Mouse (Mus musculus): ENCODE results near the gene Ubfd1. TPM values are rescaled to one million over a fixed set of nuclear protein-coding genes. Genes with fewer than 3 reads are reported as not detected.

Ubfd1 gene
- 10 to 100 TPM; 82.6 to 87.1 TPM for total RNA-seq (2021)

DNA sequence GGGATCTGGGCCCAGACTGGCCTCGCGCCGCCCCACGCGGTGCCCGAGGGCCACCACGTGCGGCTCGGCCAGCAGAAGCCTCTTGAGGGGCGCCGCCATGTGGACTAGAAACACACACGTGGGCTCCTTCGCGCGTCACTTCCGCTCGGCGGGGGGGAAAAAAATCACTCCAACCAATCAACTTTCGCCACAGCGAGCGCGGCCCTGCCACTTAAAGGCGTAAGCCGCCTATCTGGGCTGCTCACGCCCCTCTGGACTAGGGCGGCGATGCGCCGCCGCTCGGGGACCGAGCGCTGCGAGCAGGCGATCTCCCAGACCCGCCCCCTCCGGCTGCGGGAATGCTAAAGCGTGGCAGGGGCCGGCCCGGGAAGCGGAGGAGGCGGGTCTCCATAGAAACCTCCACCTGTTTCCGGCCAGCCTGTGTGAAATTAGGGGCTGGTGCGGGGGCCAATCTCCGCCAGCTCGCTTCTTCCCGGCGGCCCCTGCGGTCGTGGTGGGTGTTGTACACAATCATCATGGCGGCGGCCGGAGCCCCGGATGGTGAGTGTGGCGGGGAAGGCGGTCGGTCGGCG, at the start of gene Ubfd1, which contains the start of gene Ears2:
Gene Ubfd1, plus strand, starts transcription at position 231 of the 572 bp plus-strand sequence.
Gene Ears2, minus strand, starts transcription at position 319 of the 572 bp plus-strand sequence.
- peak; percentile 97 for DNase-seq
- intact Hi-C loops (cut with DNase I), result loop anchor here (10.0 kb wide), 1 partner anchor 62 kb away; no protein-coding TSS in a partner anchor

- intact Hi-C loops (cut with DNase I), result no loop called here
- DNase-seq, result no peak
These were observed 48.7 kb upstream of the Ubfd1 start for GRCm38 (mm10) chr7:122018247-122018646.

GRCm38 (mm10) chr7:122018978-122019377, 48.0 kb upstream of the Ubfd1 start:
- intact Hi-C loops (cut with DNase I), result no loop called here
- no peak for DNase-seq

DNA sequence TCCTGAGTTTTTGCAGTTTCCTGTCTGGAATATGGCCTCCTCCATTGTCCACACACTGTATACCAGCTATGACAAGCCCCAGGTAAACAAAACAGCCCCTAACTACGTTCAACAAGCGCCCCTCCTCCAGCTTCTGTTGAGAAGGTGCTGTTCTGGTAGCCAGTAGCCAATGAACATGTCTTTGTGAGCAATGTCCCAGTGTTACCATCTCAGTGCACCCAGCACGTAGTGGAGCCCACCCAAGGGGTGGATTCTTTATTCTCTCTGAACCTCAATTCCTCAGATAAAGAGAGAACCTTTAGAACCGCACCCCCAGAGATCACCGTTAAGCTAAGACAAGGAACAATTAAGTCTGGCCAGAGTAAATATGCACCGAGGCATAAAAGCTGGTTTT, 46.7 kb upstream of the Ubfd1 start:
- intact Hi-C loops (cut with DNase I), result no loop called here
- DNase-seq, result peak; percentile 6

GRCm38 (mm10) chr7:122020667-122021354, 46.2 kb upstream of the Ubfd1 start, which contains the start of gene Gga2:
TSS of gene Gga2 (minus strand) at chr7:122021222.
- intact Hi-C loops (cut with DNase I), result no loop called here
- DNase-seq, result peak; percentile 92

DNA sequence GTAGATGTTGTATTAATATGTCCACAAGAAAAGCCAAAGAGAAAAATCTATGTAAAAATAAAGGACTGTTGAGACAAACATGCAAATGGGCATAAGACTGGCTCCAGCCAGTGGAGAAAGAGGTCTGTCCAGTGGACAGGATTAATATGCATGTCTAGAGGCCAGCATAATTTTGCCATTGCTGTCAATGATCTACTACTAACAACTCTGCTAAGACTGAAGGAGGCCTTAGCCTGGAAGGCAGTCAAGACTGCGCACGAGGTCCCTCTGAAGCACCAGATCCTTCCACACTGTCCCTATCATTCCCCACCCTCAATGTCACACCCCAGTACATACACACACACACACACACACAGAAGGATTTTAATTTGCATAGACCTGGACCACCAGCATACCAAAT, 44.8 kb upstream of the Ubfd1 start:
- intact Hi-C loops (cut with DNase I), result no loop called here
- DNase-seq, result no peak

DNA sequence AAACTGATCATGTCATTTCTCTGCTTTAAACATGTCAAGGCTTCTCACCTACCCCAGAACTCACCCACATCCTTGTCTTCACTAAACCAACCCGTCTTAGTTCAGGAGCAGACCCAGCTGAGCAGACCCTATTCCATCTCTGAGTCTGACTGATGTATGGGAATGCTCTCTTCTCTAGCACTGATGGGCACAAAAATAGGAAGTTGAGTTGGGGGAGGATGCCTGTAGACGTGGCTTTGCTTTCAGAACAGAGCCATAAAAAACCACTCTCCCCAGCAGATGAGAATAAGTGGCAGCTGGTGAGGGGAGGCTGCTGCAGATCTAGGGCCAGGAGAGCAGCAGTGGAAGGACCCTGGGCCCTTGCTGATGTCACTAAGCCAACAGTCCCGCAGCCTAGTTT, 33.6 kb upstream of the Ubfd1 start:
- no peak for DNase-seq
- intact Hi-C loops (cut with DNase I), result no loop called here

GRCm38 (mm10) chr7:122034348-122034747, 32.6 kb upstream of the Ubfd1 start:
- DNase-seq, result no peak
- intact Hi-C loops (cut with DNase I), result no loop called here

DNA sequence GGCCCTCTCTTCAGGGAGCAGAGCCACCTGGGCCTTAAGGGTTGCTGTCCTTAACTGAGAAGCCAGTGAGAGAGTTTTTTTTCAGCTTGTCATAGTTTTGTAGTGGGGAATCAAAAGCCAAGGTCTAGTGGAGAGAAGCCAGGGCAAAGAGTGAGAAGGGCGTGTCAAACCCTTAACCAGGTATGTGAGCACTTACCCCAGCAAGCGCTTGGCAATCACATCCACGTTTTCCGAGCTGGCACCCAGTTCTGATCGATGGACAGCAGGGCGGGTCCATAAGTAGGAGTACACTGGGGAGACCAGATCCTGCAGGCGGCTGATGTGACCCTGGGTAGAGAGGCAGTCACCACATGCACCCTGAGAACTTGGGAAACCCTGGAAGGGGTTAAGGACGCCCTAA, 22.9 kb upstream of the Ubfd1 start:
- intact Hi-C loops (cut with DNase I), result no loop called here
- no peak for DNase-seq

GRCm38 (mm10) chr7:122045181-122045634, 21.8 kb upstream of the Ubfd1 start:
- no peak for DNase-seq
- intact Hi-C loops (cut with DNase I), result no loop called here

GRCm38 (mm10) chr7:122045711-122046110, 21.3 kb upstream of the Ubfd1 start:
- intact Hi-C loops (cut with DNase I), result no loop called here
- no peak for DNase-seq

DNA sequence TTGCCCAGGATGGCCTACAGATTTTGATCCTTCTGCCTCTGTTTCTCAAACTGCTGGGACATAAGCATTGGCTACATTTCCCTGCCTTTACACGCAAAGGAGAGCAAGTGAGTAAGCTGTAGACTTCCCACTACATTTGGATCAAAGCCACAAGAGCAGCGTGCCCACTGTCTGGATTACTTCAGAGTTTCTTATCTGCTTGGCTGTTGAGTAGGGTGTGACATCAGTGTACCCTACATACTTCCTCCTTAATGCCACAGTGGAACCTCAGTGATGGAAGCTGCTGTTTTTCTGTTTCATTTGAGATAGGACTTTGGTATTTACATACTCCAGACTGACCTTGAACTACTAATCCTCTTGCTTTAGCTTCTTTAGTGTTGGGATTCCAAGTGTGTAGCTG, 20.2 kb upstream of the Ubfd1 start:
- DNase-seq, result no peak
- intact Hi-C loops (cut with DNase I), result no loop called here

DNA sequence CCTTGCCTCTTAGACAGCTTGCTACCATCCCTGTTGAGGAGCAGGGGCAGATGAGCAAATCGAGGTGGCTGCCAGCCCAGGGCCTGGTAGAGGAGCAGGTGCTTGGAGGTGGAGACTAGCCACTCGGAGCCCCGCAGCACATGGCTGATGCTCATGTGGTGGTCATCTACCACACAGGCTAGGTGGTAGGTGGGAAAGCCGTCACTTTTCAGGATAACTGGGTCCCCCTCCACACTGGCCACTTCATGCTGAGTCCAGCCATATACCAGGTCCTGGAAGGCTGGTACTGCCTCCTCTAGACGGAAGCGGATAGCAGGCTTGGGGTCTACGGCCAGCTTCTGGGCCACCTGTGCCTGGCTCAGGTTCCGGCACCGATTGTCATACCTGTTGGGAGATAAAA, 18.8 kb upstream of the Ubfd1 start:
- intact Hi-C loops (cut with DNase I), result no loop called here

DNA sequence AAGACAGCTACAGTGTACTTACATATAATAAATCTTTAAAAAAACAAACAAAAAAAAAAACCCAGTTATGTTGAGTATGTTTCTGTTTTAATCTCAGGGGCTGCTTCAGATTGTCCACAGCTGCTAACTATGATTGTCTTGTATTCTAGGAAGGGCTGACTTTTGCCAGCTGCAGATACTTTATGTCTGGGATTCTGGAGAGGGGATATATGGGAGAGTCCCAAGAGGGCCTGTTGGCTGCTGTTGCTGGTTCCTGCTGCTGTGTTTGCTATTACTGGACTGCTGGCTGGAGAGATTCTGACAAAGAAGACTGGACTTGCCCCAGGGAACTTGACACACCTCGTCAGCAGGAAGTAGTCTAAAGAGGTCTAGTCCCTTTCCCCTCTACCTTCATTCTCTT, 16.1 kb upstream of the Ubfd1 start:
- no peak for DNase-seq
- intact Hi-C loops (cut with DNase I), result no loop called here

More for the DNA sequence above, 18.8 kb upstream of the Ubfd1 start:
- no peak for DNase-seq

DNA sequence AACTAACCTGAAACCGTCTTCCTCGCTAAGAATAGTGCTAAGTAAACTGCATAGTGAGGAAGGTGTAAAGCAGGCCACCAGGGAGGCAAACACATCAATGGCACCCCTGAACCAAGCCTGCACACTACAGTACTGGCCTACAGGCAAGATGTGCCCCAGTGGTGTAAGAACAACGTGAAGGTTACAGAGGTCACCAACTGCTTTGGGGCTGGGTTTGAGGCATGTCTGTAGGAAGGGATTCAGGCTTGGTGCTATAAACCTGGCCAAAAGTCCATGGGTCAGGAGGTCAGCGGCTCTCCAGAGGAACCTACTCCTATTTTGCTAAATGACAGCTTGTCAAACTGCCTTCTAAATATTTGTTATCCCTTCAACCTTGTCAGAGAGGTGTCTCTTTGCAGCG, 10.3 kb upstream of the Ubfd1 start:
- no peak for DNase-seq
- intact Hi-C loops (cut with DNase I), result no loop called here

DNA sequence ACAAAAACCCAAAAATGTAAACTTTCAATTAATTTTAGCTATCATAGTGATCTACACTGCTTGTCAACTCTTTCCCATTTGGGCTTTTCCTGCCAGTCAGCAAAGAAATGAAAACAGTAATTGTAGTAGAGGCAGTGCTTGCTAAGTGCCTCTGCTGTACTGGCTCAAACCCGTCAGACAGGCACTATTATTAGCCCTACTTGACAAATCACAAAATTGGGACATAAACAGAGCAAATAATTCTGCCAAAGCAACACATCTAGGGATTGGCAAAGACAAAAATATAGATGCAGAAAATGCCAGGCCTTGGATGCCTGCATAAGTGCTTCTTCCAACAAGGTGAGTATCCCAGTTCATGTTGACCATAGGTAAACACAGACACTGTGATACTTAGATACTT, 1.3 kb upstream of the Ubfd1 start:
- intact Hi-C loops (cut with DNase I), result loop anchor here (10.0 kb wide), 1 partner anchor 61 kb away; no protein-coding TSS in a partner anchor
- no peak for DNase-seq

DNA sequence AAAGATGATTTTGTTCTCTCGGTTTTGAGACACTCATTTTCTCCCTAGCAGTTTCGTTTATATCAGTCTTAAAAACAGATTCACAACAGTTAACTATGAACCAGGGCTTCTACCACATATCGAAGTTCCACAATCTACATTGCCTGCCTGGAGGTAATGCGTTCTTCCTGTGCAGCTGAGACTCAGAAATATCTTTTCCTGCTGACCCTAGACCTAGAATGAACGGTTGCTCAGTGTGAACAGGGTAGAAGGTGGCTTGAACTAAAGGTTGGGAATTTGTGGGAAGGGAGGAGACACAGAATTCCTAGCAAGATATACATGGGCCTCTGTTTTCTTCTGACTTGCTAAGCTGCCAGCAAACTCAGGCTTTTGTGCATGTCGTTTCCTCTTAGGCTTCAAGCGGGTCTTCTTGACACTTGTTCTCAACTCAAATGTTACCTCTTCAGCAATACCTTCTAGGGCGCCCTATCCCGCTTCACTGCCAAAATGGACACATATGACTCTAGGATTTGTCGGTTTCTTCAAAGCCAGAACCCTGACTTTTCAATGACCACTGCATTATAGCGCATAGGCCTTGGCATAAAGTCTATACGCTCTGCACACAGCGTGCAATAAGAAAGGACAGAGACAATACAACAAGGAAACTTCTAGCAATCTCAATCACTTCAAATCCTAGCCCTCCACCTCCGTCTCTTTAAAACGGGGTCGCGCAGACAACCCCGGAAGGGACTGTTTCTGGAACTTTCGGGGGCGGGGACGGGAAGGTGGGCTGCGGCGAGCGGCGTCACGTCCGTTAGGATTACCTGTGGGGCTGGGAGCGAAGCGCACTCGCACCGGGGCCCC, 652 bp upstream of the Ubfd1 start:
- no peak for DNase-seq
- intact Hi-C loops (cut with DNase I), result loop anchor here (10.0 kb wide), 1 partner anchor 62 kb away; no protein-coding TSS in a partner anchor

GRCm38 (mm10) chr7:122067517-122068381, 774 bp downstream of the Ubfd1 start:
- DNase-seq, result no peak
- intact Hi-C loops (cut with DNase I), result loop anchor here (10.0 kb wide), 1 partner anchor 63 kb away; no protein-coding TSS in a partner anchor

GRCm38 (mm10) chr7:122074374-122074773, 7.4 kb downstream of the Ubfd1 start:
- intact Hi-C loops (cut with DNase I), result no loop called here
- no peak for DNase-seq
